Mouse (Mus musculus) brain, adult 10 weeks (tissue): ENCODE results near the gene Olfr250. TPM values are rescaled to one million over a fixed set of nuclear protein-coding genes. Genes with fewer than 3 reads are reported as not detected.

Source experiments
- polyA plus RNA-seq: library from polyadenylated mRNA; stranded (reverse); fragments of 350-450 nt; fragmentation: Illumina TruSeq; extraction: RNeasy Lipid Tissue Mini Kit (QIAGEN cat#74804); gene quantifications from one replicate; pipeline ENCODE4 v1.2.3, GENCODE M21; 2015; ENCODE audit warnings: low read depth, low replicate concordance

Olfr250 gene
- not detected for polyA plus RNA-seq

GRCm38 (mm10) chr9:38366596-38366995 lies at the start of gene Olfr250:
Gene Olfr250 (plus strand): TSS chr9:38366896.

GRCm38 (mm10) chr9:38328760-38329159 lies 37.9 kb upstream of the Olfr250 start, which contains the start of gene Olfr25:
Gene Olfr25 (plus strand): TSS chr9:38329060.

GRCm38 (mm10) chr9:38348111-38348510 lies 18.6 kb upstream of the Olfr250 start, which contains the start of gene Olfr898:
Gene Olfr898 (plus strand): TSS chr9:38348411.

GRCm38 (mm10) chr9:38376786-38377185 lies 10.1 kb downstream of the Olfr250 start, which contains the start of gene Olfr251:
Gene Olfr251 (plus strand): TSS chr9:38377086.

GRCm38 (mm10) chr9:38401398-38401797 lies 34.7 kb downstream of the Olfr250 start, which contains the start of gene Olfr147:
Gene Olfr147 (plus strand): TSS chr9:38401698.

Other genes starting within 250 kb of the Olfr250 start
- not detected for gene Olfr890, start 224.4 kb upstream of the Olfr250 start, polyA plus RNA-seq
- not detected for gene Olfr891, start 186.1 kb upstream of the Olfr250 start, polyA plus RNA-seq
- gene Olfr893, start 158.5 kb upstream of the Olfr250 start, polyA plus RNA-seq, result not detected
- not detected for gene Olfr894, start 148.8 kb upstream of the Olfr250 start, polyA plus RNA-seq
- not detected for gene Olfr143, start 114.1 kb upstream of the Olfr250 start, polyA plus RNA-seq
- not detected for gene Olfr895, start 99.0 kb upstream of the Olfr250 start, polyA plus RNA-seq
- not detected for gene Olfr896-ps1, start 75.8 kb upstream of the Olfr250 start, polyA plus RNA-seq
- not detected for gene Olfr25, start 37.8 kb upstream of the Olfr250 start, polyA plus RNA-seq
- gene Olfr898, start 18.5 kb upstream of the Olfr250 start, polyA plus RNA-seq, result not detected
- not detected for gene Olfr251, start 10.2 kb downstream of the Olfr250 start, polyA plus RNA-seq
- gene Olfr147, start 34.8 kb downstream of the Olfr250 start, polyA plus RNA-seq, result not detected
- not detected for gene Olfr901, start 62.6 kb downstream of the Olfr250 start, polyA plus RNA-seq
- not detected for gene Olfr902, start 80.8 kb downstream of the Olfr250 start, polyA plus RNA-seq
- gene Olfr904, start 96.2 kb downstream of the Olfr250 start, polyA plus RNA-seq, result not detected
- not detected for gene Olfr905, start 104.2 kb downstream of the Olfr250 start, polyA plus RNA-seq
- gene Olfr906, start 120.2 kb downstream of the Olfr250 start, polyA plus RNA-seq, result not detected
- not detected for gene Olfr907, start 128.9 kb downstream of the Olfr250 start, polyA plus RNA-seq
- not detected for gene Olfr911-ps1, start 154.7 kb downstream of the Olfr250 start, polyA plus RNA-seq
- gene Olfr910, start 171.0 kb downstream of the Olfr250 start, polyA plus RNA-seq, result not detected
- gene Olfr912, start 213.3 kb downstream of the Olfr250 start, polyA plus RNA-seq, result not detected
- not detected for gene Olfr913, start 225.9 kb downstream of the Olfr250 start, polyA plus RNA-seq
- gene Olfr914, start 238.2 kb downstream of the Olfr250 start, polyA plus RNA-seq, result not detected